Mouse (Mus musculus) liver, embryonic 14.5 days (tissue): ENCODE results near the gene Traf7.
A peak's percentile ranks its signal among the peaks of the same experiment; 100 is the strongest.

Source experiments
- CTCF ChIP-seq: IDR thresholded peaks from 2 replicates; pipeline ENCODE4 v1.5.1; 2016; ENCODE audit warnings: antibody characterized with exemption, low read depth, control low read depth
- EP300 ChIP-seq: IDR thresholded peaks from 2 replicates; pipeline ENCODE4 v1.6.1; 2016; ENCODE audit warnings: antibody characterized with exemption, low read depth

DNA sequence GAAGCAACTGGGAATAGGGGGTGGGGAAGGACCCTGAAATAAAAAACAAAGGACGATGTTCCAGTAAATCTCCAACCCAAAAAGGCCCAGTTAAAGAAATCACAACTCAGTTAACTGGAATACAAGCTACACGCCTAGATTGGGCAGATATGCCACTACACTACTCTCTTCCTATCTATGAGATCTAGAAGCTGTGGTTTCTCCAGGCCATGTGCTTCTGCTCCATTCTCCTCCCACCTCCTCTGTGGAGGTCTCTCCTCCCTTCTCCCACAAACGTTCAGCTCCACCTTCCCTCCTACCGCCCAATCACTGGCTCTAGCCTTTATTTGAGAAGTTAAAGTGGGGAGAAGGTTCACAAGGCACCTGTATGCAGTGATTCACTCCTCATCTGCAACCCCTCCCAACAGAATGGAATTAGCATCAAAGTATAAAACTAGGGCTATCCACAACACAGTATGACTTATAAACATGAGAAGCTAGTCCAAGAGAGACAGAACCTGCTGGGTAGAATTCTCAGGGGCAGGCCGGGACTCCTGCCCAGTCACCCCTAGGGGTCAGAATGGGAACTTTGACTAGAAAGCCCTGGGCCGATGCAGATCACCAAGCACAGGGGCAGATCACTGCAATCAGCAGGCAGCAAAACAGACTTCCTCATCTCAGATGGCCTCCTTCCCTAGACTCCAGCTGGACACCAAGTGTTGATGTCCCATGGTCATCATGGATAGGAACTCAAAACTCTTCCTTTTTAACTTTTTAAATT is 64.2 kb downstream of the Traf7 start:
- TF ChIP-seq CTCF: peak; percentile 40
- no peak for TF ChIP-seq EP300
